Mouse (Mus musculus) ES-Bruce4 (cell line): ENCODE measurements around the gene Lrg1. TPM values are rescaled to one million over a fixed set of nuclear protein-coding genes. Genes with fewer than 3 reads are reported as not detected.
"Not testable (repeated sequence)": the region's sequence is repeated elsewhere in the genome, so short reads cannot be mapped to it uniquely, and the experiment has no call there.

Experiments used
- H3K27ac ChIP-seq: 2 replicates; pipeline ENCODE4 v1.5.1; 2012; ENCODE audit warnings: low read length, inconsistent platforms; ENCODE audit not compliant: insufficient read depth
- H3K27me3 ChIP-seq: 2 replicates; pipeline ENCODE4 v1.6.1; 2012; ENCODE audit warnings: mild to moderate bottlenecking, low read length, inconsistent platforms; ENCODE audit not compliant: control insufficient read depth, poor library complexity, insufficient read depth, severe bottlenecking
- H3K36me3 ChIP-seq: 2 replicates; pipeline ENCODE4 v1.6.1; 2012; ENCODE audit warnings: inconsistent platforms, mild to moderate bottlenecking, low read length, moderate library complexity; ENCODE audit not compliant: control insufficient read depth, poor library complexity, insufficient read depth, severe bottlenecking
- H3K4me1 ChIP-seq: one replicate; pipeline ENCODE4 v1.8.1; 2011; ENCODE audit warnings: low read length; ENCODE audit not compliant: control insufficient read depth, insufficient read depth
- H3K4me3 ChIP-seq: 2 replicates; pipeline ENCODE4 v1.5.1; 2011; ENCODE audit warnings: low read depth, mild to moderate bottlenecking, low read length
- H3K9ac ChIP-seq: 2 replicates; pipeline ENCODE4 v1.6.1; 2012; ENCODE audit warnings: low read depth, mild to moderate bottlenecking, inconsistent platforms; ENCODE audit not compliant: poor library complexity, severe bottlenecking
- H3K9me3 ChIP-seq: replicated peaks from 2 replicates; pipeline ENCODE4 v1.6.1; 2012; ENCODE audit warnings: mild to moderate bottlenecking, low read length, inconsistent platforms; ENCODE audit not compliant: control insufficient read depth, poor library complexity, insufficient read depth, severe bottlenecking
- CTCF ChIP-seq: IDR thresholded peaks from one replicate; pipeline ENCODE4 v1.8.1; 2011; ENCODE audit warnings: low read depth, low read length
- EP300 ChIP-seq: IDR thresholded peaks from 2 replicates; pipeline ENCODE4 v1.6.1; 2011; ENCODE audit warnings: low read depth, low read length; ENCODE audit not compliant: insufficient read depth
- POLR2A ChIP-seq: IDR thresholded peaks from one replicate; pipeline ENCODE4 v1.8.1; 2011; ENCODE audit warnings: low read length; ENCODE audit not compliant: insufficient read depth
- polyA plus RNA-seq: library from polyadenylated mRNA; stranded (reverse); fragments of >200 nt; gene quantifications from 2 replicates; pipeline ENCODE4 v1.2.4, GENCODE M21; 2011; ENCODE audit warnings: low read depth; ENCODE audit not compliant: missing spikeins, insufficient read depth, insufficient read length

Lrg1 gene
- polyA plus RNA-seq, 1 experiment: not detected

GRCm38 (mm10) chr17:56107736-56108135 lies 14.1 kb downstream of the Lrg1 start:
- H3K4me3 ChIP-seq: no peak overlapping the region
- H3K27ac ChIP-seq: no peak overlapping the region
- no peaks in the 10 kb centered on the region for H3K4me1 ChIP-seq
- no peaks in the 10 kb centered on the region for H3K27me3 ChIP-seq
- H3K9ac ChIP-seq: no peak overlapping the region
- no peaks in the 10 kb centered on the region for H3K9me3 ChIP-seq
- TF ChIP-seq POLR2A: no peak
- H3K36me3 ChIP-seq: peaks cover 3% of the 10 kb centered on the region; the same call in 1 of the 2 replicates

DNA sequence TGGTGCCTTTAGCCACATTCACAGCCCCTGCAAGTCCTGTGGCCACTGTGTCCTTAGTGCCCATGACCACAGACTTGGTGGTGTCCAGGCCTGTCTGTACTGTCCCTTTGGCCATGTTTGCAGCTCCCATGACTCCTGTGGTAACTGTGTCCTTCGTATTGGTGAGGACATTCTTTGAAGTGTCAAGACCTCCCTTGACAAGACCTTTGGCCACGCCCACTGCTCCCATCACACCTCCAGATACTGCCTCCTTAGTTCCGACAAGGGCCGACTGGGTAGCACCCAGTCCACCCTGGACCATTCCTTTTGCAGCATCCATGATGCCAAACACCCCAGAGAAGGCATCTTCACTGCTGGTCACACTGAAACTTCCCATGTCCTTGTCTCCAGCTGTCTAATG lies 14.8 kb downstream of the Lrg1 start:
- no peak overlapping the region for H3K27ac ChIP-seq
- H3K9me3 ChIP-seq: no peaks in the 10 kb centered on the region
- H3K9ac ChIP-seq: no peak overlapping the region
- H3K4me1 ChIP-seq: no peaks in the 10 kb centered on the region
- no peak overlapping the region for H3K4me3 ChIP-seq
- H3K27me3 ChIP-seq: no peaks in the 10 kb centered on the region
- TF ChIP-seq POLR2A: no peak
- H3K36me3 ChIP-seq: peaks cover 3% of the 10 kb centered on the region

DNA sequence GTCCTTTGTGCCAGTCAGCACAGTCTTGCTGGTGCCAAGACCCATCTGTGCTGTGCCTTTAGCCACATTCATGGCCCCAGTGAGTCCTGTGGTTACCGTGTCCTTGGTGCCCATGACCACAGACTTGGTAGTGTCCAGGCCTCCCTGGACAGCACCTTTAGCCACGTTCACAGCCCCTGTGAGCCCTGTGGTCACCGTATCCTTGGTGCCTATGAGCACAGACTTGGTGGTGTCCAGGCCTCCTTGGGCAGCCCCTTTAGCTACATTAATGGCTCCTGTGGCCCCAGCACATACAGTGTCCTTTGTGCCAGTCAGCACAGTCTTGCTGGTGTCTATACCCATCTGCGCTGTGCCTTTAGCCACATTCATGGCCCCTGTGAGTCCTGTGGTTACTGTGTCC lies 15.4 kb downstream of the Lrg1 start:
- H3K27ac ChIP-seq, H3K27me3 ChIP-seq, H3K4me1 ChIP-seq, H3K9me3 ChIP-seq, H3K9ac ChIP-seq, H3K4me3 ChIP-seq, H3K36me3 ChIP-seq: not testable (repeated sequence)

DNA sequence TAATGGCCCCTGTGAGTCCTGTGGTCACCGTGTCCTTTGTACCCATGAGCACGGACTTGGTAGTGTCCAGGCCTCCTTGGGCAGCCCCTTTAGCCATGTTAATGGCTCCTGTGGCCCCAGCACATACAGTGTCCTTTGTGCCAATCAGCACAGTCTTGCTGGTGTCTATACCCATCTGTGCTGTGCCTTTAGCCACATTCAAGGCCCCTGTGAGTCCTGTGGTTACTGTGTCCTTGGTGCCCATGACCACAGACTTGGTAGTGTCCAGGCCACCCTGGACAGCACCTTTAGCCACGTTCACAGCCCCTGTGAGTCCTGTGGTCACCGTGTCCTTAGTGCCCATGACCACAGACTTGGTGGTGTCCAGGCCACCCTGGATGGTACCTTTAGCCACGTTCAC lies 17.0 kb downstream of the Lrg1 start:
- H3K27ac ChIP-seq, H3K4me3 ChIP-seq, H3K27me3 ChIP-seq, H3K9me3 ChIP-seq, H3K9ac ChIP-seq, H3K4me1 ChIP-seq: not testable (repeated sequence)
- peaks cover 12% of the 10 kb centered on the region for H3K36me3 ChIP-seq

- TF ChIP-seq CTCF: no peak
- TF ChIP-seq POLR2A: no peak
- no peak for TF ChIP-seq EP300
- Histone ChIP-seq H3K9ac (no peak overlapping the region), H3K9me3 (no peaks in the 10 kb centered on the region), H3K4me1 (no peaks in the 10 kb centered on the region), H3K27ac (no peak overlapping the region), H3K36me3 (peaks cover 20% of the 10 kb centered on the region), H3K27me3 (no peaks in the 10 kb centered on the region), H3K4me3 (no peak overlapping the region)
Observed at GRCm38 (mm10) chr17:56103465-56104285, 18.1 kb downstream of the Lrg1 start.

GRCm38 (mm10) chr17:56102927-56103326 lies 18.9 kb downstream of the Lrg1 start:
- no peaks in the 10 kb centered on the region for H3K4me1 ChIP-seq
- H3K4me3 ChIP-seq: no peak overlapping the region
- no peaks in the 10 kb centered on the region for H3K27me3 ChIP-seq
- H3K27ac ChIP-seq: no peak overlapping the region
- H3K9ac ChIP-seq: no peak overlapping the region
- H3K9me3 ChIP-seq: no peaks in the 10 kb centered on the region
- peaks cover 28% of the 10 kb centered on the region for H3K36me3 ChIP-seq
- TF ChIP-seq POLR2A: no peak
- TF ChIP-seq CTCF: no peak
- no peak for TF ChIP-seq EP300
